Mouse (Mus musculus): ENCODE data around the gene Gm11084.
"Not testable (repeated sequence)": the region's sequence is repeated elsewhere in the genome, so short reads cannot be mapped to it uniquely, and the experiment has no call there.

Gene Gm11084

GRCm38 (mm10) chr2:72986616-72987015, at the start of gene Gm11084:
Gene Gm11084, minus strand, starts transcription at chr2:72986716.
- DNase-seq = no peak

DNA sequence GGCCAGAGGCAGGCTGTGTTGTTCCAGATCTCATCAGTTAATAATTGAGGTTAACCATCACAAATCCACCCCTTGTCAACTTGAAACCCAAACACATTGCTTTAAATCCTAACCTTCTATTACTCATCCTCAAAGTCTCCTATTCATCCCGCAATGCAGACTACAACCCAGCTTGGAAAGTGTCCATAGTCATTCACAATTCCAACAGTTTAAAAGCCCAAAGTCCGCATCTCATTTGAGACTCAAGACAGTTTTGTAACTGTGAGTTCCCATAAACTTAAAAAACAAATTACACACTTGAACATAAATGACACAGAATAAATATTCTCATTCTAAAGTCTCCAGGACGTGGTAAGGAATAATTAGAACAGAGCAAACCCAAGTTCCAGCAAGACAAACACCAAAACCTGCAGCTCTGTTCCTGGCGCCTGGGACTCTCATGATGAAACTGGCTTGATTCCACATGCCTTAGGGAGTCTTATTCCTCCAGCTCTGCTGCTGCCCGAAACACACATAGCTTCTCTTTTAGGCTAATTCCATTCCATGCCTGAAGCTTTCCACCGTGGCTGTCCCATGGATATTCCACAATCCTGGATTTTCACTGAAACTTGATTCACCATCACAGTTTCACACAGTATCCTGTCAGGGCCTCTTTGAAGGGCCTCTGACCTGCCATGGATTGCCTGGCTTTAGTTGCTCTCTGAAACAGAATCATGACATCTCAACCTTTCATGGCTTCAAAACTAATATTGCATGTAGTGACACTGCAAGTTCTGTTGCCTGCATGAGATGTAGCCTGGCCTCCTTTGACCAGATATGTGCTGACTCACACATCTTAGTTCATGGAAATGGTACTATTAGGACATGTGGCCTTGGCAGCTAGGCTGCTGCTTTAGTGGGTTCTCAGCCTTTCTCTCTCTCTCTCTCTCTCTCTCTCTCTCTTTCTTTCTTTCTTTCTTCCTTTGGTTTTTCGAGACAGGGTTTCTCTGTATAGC, 44.8 kb upstream of the Gm11084 start:
- DNase-seq = no peak

GRCm38 (mm10) chr2:73029846-73030245, 43.3 kb upstream of the Gm11084 start:
- DNase-seq = no peak

DNA sequence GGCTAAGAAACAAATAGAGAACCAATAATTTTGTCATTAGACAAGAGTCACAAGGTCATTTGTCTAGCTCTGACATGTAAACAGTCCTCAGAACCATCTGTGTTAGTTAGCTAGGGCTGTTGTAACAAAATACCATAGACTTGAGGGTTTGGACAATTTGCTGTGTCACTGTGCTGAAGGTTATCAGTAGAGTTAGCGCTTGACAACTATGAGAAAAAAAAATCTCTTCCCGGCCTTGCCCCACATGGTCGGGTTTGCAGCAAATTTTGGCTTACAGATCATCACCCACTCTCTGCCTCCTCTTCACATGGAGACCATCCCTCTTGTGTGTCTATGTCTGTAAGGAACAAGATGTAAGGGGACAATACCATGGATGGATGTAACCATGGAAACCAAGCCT, 41.5 kb upstream of the Gm11084 start:
- no peak for DNase-seq

DNA sequence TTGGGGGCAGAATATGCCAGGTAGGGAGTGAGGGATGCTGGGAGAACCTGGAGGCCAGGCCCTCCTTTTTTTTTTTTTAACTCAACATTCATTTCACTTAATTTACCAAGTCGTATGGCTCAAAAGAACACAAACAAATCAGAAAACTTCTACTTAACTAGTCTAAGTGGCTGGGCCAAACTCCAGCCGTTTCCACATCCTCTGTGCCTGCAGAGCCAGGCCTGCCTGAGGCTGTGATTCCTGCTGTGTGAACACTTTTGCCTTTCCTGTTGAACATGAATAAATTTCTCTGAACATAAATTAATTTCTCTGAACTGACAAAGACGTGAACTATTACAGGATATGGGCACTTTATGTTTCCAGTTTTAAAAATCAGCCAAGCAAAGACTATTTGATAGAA, 40.6 kb upstream of the Gm11084 start:
- DNase-seq = no peak

DNA sequence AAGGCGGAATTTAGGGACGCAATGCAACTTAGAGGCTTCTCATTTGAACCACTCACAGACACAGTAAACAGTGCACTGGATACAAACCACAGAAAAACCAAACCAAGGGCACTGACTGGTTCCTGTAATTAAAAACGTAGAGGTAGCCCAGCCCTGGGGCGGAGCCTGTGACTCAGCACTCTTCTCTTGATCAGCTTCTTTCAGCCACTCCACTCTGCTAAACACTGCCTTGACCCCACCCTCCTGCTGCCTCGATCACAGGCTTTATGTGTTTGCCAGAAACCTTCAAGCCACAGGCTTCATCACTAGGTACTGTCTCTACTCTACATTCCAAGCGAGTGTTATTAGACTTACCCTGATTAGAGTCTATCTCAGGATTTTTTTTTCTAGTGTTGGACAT, 37.3 kb upstream of the Gm11084 start:
- no peak for DNase-seq

DNA sequence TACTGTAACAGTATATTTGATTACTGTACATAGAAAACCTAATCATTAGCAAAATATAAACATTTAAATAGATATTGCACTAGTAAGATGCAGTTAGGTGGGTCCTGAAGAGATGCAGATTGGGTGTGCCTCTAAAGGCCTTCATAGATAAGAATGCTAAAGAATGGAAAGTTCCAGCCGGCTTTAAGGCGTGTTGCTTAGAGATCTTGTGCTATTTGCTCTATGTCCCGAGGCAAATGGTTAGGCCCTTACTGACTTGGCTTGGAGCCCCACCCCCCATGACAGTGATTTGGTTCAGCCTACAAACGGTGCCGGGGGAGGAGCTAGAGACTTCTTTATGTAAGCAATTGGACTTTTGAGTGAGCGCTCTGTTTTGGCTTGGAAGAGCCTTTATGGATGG, 34.5 kb upstream of the Gm11084 start:
- DNase-seq = no peak

DNA sequence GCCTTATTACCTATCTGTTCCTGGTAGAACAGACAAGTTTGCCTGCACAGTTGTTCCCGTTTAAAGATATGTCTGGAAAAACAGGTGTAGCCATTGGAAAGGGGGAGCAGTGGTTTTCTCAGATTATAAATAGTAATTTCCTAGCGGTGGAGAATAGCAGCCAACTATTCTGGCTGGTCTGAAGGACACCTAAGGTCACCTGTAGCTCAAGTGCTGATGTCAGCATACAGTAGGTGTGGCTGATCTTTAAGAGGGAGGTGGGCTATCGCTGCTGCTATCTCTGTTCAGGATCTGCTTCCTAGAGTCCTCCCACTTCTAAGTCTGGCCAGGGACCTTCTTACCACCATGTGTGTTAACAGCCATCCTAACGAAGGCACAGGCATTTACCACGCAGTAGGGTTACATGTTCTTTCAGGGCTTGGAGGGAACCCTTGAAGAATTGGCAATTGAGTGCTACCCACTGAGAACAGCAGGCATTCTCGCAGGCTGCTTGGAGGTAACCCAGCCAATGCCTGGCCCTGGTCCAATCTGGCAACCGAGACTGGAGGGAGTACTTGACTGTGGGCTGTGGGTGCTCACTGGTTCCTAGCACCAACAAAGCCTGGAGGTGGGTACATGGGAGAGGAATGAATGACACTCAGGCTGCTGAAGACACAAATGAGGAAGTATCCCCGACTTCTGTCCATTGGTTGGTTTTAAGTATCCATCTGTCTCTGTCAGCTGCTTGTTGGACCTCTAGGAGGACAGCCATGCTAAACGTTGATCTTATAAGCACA, 33.0 kb upstream of the Gm11084 start:
- no peak for DNase-seq

DNA sequence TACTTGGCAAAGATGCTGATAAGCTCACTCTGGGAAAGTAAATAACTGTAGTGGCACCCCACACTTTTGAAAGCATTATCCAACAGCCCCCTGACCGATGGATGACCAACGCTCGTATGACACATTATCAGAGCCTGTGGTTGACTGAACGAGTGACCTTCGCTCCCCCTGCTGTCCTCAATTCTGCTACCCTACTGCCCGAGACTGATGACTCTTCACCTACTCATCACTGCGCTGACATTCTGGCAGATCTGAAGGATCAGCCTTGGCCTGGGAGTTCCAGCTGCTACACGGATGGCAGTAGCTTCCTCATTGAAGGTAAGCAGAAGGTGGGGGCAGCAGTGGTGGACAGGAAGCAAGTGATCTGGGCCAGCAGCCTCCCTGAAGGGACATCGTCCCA, 27.5 kb upstream of the Gm11084 start:
- DNase-seq = not testable (repeated sequence)

GRCm38 (mm10) chr2:73012636-73013035, 26.1 kb upstream of the Gm11084 start:
- DNase-seq = no peak

- DNase-seq = no peak
Observed at GRCm38 (mm10) chr2:73007472-73007871, 21.0 kb upstream of the Gm11084 start.

DNA sequence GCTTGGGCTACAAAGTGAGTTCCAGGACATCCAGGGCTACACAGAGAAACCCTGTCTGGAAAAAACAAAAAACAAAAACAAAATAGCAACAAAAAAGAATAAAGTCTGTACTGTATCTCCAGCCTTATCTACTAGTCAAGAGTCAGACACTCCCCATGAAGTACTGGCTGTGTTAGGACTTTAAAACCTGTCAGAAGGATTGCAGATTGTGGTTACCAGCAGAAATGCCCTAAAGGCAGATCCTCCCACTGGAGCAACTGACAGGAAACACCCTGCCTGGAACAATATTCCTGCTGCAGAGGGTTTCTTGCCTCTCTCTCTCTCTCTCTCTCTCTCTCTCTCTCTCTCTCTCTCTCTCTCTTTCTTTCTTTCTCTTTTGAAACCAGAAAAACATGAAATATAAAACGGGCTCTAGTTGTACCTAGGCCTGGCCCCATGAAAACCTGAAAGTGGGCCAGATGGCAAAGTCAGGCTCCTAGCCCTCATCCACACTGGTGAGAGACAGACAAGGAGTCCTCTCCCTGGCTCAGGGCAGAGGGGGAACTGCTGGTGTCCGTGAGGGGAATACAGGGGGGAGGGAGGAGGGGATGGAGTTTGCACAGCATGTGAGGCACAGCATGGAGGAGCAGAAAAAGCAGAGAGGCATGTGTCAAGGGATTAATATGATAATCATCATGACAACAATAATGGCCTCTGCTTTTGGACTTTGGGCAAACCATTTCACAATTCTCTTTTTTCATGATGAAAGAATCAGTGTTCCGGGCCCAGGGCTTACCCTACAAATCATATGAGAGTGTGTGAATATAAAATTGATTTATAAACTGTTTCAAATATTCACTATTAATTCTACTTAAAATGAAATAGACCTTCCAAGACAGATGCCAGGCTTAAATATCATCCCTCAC, 19.3 kb upstream of the Gm11084 start:
- DNase-seq = peak; percentile 61

DNA sequence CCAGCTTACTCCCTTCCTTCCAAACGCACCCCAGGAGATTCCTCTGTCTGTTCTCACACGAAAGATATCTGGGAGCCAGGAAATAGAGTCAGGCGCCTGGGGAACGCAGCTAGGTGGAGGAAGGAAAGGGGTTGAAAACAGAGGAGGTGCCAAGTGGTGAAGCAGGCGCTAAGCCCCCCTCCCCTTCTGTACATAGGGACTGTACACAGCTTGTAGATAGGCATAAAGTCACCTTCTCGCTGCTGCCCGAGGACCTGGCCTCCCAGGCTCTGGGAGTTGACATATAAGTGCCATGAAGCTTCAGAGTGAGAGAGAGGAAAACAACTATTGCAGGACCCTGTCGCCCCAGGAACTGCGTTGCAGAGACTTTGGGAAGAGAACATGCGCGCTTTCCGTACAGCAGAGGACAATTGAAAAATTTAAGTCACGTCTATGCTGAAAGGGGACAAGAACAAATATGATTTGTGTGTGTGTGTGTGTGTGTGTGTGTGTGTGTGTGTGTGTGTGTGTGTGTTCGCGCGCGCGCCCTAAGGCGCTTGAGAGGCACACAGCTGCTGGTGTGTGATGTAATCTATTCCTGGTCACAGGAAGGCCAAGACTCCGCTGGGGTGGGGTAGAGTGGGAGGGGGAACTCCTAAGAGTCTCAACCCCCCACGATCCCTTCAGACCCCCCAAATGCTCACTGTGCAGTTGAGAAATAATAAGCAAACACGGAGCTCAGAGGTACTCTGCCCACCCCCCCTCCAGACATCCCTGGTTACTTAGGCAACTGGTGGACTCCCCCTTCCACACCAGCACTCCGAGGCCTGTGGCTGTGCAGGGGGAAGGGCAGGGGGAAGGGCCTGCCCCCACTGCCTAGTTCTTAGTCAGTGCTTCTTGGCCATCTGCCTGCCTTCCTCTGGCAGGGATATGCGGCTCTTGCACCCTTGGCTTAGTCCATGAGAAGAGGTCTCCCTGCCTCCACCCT, 17.5 kb upstream of the Gm11084 start:
- DNase-seq = peak; percentile 80

DNA sequence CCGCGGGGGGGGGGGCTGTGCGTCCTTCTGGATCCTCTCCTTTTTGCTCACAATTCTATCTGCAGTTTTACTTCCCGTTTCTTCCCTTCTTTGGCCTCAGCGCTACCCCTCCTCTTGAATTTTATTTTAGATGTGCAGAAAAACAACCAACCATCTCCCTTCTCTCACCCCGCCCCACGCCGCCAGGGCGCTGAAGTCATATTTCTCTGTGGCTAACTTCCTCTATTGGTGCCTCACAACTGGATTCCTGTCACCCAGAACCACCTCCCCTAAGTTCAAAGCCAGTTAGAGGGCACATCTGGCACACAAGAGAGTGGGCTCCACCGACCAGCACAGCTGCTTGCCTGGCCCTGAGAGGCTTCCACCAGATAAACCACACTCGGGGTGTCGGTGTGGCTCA, 16.5 kb upstream of the Gm11084 start:
- DNase-seq = no peak

- DNase-seq = no peak
Observed at GRCm38 (mm10) chr2:73002451-73002850, 15.9 kb upstream of the Gm11084 start.

DNA sequence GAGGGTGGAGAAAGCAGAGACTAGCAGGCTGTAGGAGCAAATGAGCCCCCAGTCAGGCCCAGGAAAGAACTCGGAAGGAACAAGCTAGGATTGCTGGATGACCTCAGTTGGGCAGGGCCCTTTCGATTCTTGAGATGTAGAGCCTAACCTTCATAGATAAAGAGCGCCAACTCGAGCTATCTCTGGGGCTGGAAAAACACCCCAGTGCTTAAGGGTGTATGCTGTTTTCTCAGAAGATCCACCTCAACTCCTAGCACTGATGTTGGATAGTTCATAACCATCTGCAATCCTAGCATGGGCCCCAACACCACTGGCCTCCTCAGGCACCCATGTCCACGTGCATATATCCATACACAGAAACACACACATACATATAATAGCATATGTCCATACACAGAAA, 15.5 kb upstream of the Gm11084 start:
- DNase-seq = no peak

DNA sequence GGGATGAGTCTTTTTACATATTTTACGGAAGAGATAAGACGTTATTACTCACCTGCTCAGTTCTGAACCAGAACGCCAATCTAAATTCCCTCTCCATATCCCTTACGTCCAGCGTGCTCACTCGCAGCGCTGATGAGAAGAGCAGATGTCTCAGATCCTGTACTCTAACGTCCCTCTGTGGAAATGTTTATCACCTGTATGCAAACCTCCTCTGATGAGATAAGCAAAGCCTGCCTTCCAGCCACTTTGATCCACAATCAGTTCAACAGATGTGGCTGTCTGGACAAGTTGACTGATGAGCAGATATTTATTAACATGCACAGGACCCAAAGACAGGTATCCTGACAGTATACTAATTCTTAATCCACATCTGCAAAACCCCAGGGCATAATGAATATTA, 13.7 kb upstream of the Gm11084 start:
- DNase-seq = no peak

DNA sequence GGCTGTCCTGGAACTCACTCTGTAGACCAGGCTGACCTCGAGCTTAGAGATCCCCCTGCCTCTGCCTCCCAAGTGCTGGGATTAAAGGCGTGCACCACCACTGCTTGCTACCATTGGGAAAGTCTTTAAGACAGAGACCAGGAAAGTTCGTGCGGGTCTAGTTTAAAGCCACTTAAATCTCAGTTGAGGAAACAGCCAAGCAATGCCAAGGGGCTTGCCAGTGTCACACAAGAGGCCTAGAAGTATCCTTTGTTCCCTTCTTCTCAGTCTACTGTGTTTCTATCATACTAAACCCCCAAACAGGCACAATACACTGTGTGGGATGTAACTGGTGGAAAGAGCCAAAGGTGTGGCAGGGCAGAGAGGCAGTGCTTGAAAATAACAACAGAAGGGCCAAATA, 11.1 kb upstream of the Gm11084 start:
- DNase-seq = no peak

- no peak for DNase-seq
Observed at GRCm38 (mm10) chr2:72996808-72997378, 10.4 kb upstream of the Gm11084 start.

GRCm38 (mm10) chr2:72995346-72996097, 9.0 kb upstream of the Gm11084 start:
- DNase-seq = no peak

Data from retina, postnatal 1 day (tissue).